Mouse (Mus musculus): ENCODE results near the gene Auts2.

Gene Auts2

DNA sequence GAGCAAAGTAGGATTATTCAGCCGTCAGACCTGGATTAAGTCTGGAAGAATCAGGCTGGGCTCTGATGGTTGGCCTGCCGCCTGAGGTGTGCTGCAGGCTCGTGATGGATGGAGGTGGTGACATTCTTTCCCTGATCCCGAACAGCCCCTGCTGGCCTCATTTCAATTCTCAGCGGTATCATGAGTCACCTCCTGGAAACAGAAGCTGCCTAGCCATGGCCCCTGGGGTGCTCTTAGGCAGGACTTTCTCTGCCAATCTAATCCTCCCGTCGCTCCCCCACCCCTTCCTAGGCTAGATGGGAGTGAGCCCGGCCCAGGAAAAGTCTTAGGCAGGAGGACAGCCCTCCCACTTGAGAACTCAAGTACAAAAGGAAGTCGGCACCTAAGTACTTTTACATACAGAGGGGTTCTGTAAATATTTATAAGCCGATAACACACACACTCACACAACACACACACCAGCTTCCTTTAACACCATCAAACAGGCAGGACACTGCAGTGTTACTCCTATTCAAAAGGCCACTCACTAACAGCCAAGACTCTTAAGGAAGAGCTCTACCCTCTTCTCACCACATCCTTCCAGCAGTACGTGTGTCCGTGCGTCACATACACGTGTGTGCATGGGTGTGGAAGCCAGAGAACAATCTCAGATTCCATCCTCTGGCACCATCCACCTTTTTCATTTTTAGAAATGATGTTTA is 1027.3 kb downstream of the Auts2 start:
- DNase-seq (ENCODE audit: low spot score) = no peak

- DNase-seq (ENCODE audit: low spot score) = no peak
These were observed 1029.4 kb downstream of the Auts2 start for GRCm38 (mm10) chr5:131513753-131514152.

- DNase-seq (ENCODE audit: low spot score) = no peak
These were observed 1030.5 kb downstream of the Auts2 start for GRCm38 (mm10) chr5:131512617-131513016.

GRCm38 (mm10) chr5:131510659-131511058 is 1032.5 kb downstream of the Auts2 start:
- DNase-seq (ENCODE audit: low spot score) = no peak

GRCm38 (mm10) chr5:131509315-131509714 is 1033.8 kb downstream of the Auts2 start:
- DNase-seq (ENCODE audit: low spot score) = no peak

DNA sequence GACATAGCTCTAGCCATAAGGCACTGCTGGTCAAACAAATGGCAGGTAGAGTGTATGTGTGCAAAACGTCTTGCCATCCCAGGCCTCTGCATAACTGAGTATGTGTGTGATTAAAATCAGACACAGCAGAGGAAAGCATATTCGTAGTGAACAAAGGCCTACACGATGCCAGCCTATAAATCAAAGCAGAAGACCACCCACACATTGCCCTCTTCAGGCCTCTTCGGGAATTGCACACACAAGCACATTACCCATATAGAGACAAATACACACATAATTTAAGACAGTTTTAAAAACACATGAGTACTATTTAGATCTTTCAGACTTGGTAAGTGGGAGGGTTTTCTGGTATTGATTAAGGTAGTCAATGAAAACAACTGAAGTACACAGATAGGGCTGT is 1044.3 kb downstream of the Auts2 start:
- no peak for DNase-seq (ENCODE audit: low spot score)

DNA sequence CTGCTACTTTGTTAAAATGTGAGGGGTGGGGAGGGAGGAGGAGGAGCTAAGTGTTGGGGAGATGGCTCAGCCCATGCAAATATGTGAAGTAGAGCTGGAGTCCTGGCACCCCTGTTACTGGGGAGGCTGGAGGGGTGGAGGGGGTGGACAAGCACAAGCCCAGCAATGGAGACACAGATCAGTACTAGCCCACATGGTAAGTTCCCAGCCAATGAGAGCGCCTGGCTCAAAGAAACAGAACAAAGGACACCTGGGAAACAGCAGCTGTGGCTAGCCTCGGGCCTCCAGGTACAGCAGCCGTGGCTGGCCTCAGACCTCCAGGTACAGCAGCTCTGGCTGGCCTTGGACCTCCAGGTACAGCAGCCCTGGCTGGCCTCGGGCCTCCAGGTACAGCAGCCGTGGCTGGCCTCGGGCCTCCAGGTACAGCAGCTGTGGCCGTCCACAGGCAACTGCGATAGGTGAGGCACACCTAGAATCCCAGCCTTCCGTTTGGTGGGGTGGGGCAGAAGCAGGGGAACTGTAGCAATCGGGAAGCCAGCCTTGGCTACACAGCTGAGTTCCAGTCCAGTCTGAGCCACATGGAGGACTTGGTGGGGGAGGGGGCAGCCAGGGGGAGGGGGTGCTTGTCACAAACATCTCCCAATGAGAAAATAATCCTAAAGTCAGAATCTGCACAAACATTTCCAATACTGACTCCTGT is 1046.5 kb downstream of the Auts2 start:
- DNase-seq (ENCODE audit: low spot score) = no peak

DNA sequence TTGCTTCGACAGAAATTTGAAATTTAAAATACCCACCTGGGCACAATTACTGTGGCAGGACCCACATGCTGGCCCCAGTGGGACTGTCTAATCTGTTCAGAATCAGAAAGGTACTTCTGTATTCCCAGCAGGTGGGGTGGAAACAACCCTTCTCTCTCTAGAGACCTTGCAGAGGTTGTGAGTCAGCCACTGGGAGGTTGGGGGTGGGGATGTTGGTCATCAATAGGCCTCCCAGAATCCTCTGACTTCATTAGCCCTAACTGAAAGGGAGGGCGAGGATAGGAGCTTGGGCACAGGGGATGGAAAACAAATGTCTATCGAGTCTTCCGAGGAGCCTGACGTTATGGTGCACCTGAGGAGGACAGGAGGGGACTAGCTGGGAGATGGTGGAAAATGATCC is 1048.6 kb downstream of the Auts2 start:
- DNase-seq (ENCODE audit: low spot score) = no peak

DNA sequence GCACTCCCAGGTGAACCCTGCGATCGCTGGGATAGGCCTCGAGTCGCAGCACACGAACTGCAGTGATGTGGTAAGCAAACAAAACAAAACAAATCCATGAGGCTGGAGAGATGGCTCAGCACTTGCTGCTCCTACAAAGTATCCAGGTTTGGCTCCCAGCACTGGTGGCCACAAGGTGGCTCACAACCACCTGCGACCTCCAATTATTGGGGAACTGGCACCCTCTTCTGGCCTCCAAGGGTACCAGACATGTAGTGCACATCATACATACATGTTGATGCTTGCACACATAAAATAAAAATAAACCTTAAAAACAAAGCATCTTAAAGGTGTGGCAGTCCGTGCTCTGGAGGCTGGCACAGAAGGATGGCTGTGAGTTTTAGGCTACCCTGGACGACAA is 1050.6 kb downstream of the Auts2 start:
- no peak for DNase-seq (ENCODE audit: low spot score)

- no peak for DNase-seq (ENCODE audit: low spot score)
These were observed 1051.3 kb downstream of the Auts2 start for GRCm38 (mm10) chr5:131491843-131492242.

GRCm38 (mm10) chr5:131490811-131491210 is 1052.3 kb downstream of the Auts2 start:
- no peak for DNase-seq (ENCODE audit: low spot score)

GRCm38 (mm10) chr5:131489846-131490245 is 1053.3 kb downstream of the Auts2 start:
- no peak for DNase-seq (ENCODE audit: low spot score)

DNA sequence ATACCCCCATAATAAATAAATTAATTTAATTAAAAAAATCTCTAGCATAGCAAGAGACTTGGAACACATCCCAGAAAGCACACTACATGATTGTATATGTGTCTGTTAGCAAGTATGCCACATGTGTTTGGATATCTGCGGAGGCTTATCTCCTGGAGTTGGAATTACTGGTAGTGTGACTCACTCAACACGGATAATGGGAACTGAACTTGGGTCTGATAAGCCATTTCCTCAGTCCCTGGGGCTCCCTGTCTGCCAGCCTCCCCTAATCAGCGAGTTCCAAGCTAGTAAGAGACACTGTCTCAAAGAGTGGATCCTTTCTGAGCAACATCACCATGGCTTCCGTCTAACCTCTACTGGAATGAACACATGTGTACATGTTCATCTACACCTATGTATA is 1056.6 kb downstream of the Auts2 start:
- no peak for DNase-seq (ENCODE audit: low spot score)

- no peak for DNase-seq (ENCODE audit: low spot score)
These were observed 1067.9 kb downstream of the Auts2 start for GRCm38 (mm10) chr5:131475278-131475677.

DNA sequence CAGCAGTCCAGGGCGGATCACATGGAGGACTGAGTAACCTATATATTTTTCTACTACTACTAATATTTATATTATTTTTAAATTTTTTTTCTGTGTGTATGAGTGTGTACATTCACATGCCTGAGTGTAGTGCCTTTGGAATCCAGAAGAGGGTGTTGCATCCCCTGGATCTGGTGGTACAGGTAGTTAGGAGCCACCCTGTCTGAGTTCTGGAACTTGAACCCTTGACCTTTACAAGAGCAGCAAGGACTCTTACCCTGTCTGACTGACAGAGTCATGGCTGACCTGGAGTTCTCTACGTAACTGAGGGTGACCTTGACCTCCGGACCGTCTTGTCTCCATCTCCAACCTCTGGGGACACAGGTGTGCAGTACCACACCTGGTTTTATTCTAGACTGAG is 1074.5 kb downstream of the Auts2 start:
- no peak for DNase-seq (ENCODE audit: low spot score)

- no peak for DNase-seq (ENCODE audit: low spot score)
These were observed 1077.0 kb downstream of the Auts2 start for GRCm38 (mm10) chr5:131466131-131466530.

DNA sequence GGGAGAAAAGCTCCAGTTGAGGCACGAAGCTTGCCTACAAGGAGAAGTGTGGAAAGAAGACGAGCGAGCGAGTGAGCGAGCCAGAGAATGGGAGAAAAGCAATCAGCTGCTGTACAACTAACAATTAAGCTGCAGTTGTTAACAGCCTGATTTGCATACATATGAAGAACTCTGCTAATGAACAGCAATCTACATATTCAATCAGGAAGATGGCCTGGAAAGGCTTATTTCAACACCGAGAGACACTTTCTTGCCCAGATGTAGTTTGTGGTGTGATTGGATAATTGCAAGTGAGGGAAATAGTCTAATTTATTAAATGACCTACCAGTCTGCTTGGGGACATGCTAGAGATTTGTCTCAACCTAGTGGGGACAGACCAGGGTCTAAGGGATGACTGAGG is 1079.7 kb downstream of the Auts2 start:
- DNase-seq (ENCODE audit: low spot score) = no peak

DNA sequence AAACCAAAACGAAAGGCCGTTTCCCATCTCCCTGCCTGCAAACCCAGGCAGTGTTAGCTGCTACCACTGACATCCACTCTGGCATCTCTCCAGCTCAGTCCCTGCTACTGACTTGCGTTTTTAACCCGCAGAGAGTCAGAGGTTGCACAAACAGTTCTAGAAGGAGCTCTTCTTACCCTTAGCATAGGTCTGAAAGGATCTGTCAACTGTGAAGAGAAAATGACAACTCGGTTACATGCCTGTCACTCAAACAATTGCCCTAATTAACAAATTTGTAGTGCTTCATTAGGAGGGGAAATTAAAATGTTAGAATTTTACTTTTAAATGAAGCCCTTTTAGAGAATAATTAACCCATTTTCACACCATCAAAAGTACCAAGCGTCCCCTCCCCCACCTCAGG is 1083.2 kb downstream of the Auts2 start:
- no peak for DNase-seq (ENCODE audit: low spot score)

DNA sequence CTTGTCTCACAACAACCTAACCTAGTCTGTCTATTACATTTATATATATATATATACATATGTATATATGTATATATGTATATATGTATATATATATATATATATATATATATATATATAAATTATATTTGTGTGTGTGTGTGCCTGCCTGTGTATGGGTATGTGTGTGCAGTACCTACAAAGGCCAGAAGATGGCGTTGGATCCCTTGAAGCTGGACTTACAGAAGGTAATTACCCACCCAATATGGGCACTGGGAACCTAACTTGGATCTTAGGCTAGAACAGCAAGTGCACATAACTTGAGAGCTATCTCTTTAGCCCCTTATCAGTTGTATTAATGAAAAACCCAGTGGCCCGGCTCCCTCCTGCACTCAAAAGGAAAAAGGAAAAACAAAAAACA is 1083.6 kb downstream of the Auts2 start:
- DNase-seq (ENCODE audit: low spot score) = no peak

DNA sequence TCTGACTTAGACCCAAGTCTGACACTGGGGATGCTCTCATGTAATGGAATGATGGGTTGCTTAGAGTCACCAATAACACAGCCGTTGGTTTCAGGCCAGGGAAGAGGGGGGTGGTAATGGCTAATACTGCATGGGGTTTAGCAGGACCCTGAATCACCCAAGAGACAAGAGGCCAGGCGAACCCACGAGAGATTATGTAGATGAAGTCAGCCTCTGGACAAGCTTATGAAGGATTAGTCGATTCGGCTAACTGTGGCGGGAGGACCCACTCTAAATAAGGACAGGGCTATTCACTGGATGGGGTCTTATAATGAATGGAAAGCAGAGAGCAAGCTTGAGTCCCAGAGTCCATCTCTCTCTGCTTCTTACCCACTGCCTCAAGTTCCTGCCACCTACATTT is 1084.4 kb downstream of the Auts2 start:
- DNase-seq (ENCODE audit: low spot score) = no peak

DNA sequence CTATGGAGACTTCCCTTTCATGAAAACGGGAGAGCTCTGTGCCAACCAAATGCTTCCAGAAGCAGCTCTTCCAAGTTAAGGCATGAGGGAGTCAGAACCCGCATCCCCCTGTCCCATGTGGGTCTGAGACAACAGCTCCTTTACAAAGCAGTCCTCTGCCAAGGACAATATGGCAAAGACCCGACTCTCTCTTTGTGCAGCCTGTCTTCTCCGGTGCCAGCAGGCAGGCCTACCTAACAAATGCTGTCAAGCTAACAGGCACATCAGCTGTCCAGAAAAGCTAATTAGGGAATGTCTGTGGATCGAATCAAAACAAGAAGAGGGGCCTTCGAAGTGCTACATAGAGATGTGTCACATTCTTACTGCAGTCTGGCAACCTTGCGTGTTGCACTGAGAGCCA is 1085.1 kb downstream of the Auts2 start:
- DNase-seq (ENCODE audit: low spot score) = peak; percentile 71

- DNase-seq (ENCODE audit: low spot score) = peak; percentile 32
These were observed 1093.8 kb downstream of the Auts2 start for GRCm38 (mm10) chr5:131449181-131449868.

- no peak for DNase-seq (ENCODE audit: low spot score)
These were observed 1107.8 kb downstream of the Auts2 start for GRCm38 (mm10) chr5:131435239-131435876.
